Mouse (Mus musculus) neural tube, embryonic 14.5 days (tissue): ENCODE data around the gene Tmem132b. TPM values are rescaled to one million over a fixed set of nuclear protein-coding genes. Genes with fewer than 3 reads are reported as not detected.

ENCODE experiments used
- ATAC-seq: fragments of 200-750 bp; cut with Nextera tagmentation; 2 replicates; pipeline ENCODE4 v1.8.0; 2017; ENCODE audit warnings: low read depth, mild to moderate bottlenecking, moderate TSS enrichment, moderate library complexity
- H3K27ac ChIP-seq: fragments of 300-500 bp; sonication (generic); 2 replicates; pipeline ENCODE4 v1.5.1; 2014; ENCODE audit warnings: low read depth, mild to moderate bottlenecking, control low read depth, low read length, moderate library complexity, mixed read lengths
- H3K27me3 ChIP-seq: fragments of 300-500 bp; sonication (generic); 2 replicates; pipeline ENCODE4 v1.6.1; 2014; ENCODE audit warnings: low read length; ENCODE audit not compliant: control insufficient read depth, insufficient read depth
- H3K36me3 ChIP-seq: fragments of 300-500 bp; sonication (generic); 2 replicates; pipeline ENCODE4 v1.6.1; 2014; ENCODE audit warnings: low read length, mixed read lengths; ENCODE audit not compliant: control insufficient read depth, insufficient read depth
- H3K4me1 ChIP-seq: fragments of 300-500 bp; sonication (generic); 2 replicates; pipeline ENCODE4 v1.6.1; 2014; ENCODE audit warnings: low read length; ENCODE audit not compliant: control insufficient read depth, insufficient read depth
- H3K4me2 ChIP-seq: fragments of 300-500 bp; sonication (generic); 2 replicates; pipeline ENCODE4 v1.6.1; 2014; ENCODE audit warnings: mild to moderate bottlenecking, low read depth, low read length, control low read depth
- H3K4me3 ChIP-seq: fragments of 300-500 bp; sonication (generic); 2 replicates; pipeline ENCODE4 v1.5.1; 2014; ENCODE audit warnings: low read depth, low read length, control low read depth, mixed read lengths
- H3K9ac ChIP-seq: fragments of 300-500 bp; sonication (generic); replicated peaks from 2 replicates; pipeline ENCODE4 v1.6.1; 2014; ENCODE audit warnings: low read depth, mild to moderate bottlenecking, control low read depth, low read length, mixed read lengths
- H3K9me3 ChIP-seq: fragments of 300-500 bp; sonication (generic); 2 replicates; pipeline ENCODE4 v1.6.1; 2016; ENCODE audit warnings: low read length; ENCODE audit not compliant: control insufficient read depth
- WGBS: fragments of 180-500 bp; shearing (Covaris S2); extraction: QIAGEN DNeasy Blood & Tissue Kit; methylation state at CpG from one replicate; pipeline ENCODE4 v1.1.7; 2014; 5-methylcytosine and 5-hydroxymethylcytosine counted together
- polyA plus RNA-seq: library from polyadenylated mRNA; unstranded; fragments of >200 nt; fragmentation: Nextera tagmentation; extraction: Ambion mirVana; gene quantifications from 2 replicates; pipeline ENCODE4 v1.2.1, GENCODE M21; 2014

Gene Tmem132b
- polyA plus RNA-seq, 1 experiment from 2014 or later = 5.5 TPM

DNA sequence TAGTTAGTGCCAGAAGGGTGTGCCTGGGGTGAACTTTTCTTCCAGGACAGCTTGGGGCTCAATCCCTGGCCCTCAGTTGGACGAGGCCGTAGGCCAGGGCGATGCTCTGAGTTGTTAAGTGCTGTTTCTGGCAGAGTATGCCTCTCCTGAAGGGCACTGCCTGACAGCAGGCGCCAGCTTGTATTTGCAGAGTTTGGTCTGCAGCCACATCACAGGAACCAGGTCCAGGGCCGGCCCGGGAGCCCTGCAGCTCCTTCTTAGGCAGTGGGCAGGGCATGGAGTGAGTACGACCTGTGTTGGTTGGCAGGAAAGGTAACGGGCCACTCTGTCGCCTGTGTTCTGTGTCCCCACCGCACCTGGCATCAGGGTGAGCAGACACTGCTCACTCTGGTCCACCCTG lies 40.5 kb upstream of the Tmem132b start:
- 94% methylated on average over 10 of the region's 10 CpGs for WGBS
- H3K4me3 ChIP-seq = no peak overlapping the region
- H3K4me1 ChIP-seq = peaks cover 6% of the 10 kb centered on the region; the same call in 1 of the 2 replicates
- no peaks in the 10 kb centered on the region for H3K9me3 ChIP-seq
- no peak overlapping the region for H3K4me2 ChIP-seq
- ATAC-seq = no peak
- H3K27ac ChIP-seq = no peak overlapping the region
- no peaks in the 10 kb centered on the region for H3K27me3 ChIP-seq
- 0 out of 2 replicates have a peak, but pooled peaks cover 8% of the 10 kb centered on the region for H3K36me3 ChIP-seq
- H3K9ac ChIP-seq = no peak overlapping the region

DNA sequence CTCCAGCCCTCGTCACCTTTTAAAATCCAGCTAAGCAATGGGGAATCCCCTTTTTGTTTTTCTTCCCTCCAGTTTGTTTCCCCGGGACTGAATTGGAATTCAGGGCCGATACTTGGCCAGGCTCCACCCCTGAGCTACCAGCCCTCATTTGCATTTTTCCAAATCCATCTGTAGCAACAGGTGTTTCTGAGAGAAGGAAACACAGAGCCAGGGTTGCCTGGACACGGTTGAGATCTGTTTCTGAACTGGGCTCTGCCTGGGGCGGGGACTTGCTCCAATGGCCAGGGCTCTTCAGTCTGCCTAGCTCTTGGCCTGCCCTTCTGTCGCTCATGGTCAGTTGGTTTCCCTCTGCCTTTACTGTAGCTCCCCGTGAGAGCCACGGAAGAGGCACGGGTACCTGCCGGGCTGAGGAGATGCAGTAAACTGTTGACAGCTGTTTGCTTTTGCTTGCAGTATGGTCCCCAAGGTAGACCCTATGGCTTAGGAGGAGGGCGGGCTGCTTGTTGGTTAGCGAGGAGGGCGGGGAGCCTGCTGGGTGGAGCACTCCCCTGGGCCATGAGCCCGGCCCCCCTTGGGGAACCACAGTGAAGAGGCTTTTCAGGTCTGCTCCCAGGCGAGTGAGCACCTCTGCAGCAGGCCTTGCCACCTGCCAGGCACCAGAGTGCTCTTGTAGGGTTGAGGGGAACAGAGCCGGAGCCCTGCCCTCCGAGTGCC lies 39.0 kb upstream of the Tmem132b start:
- ATAC-seq = no peak
- no peak overlapping the region for H3K9ac ChIP-seq
- H3K36me3 ChIP-seq = 0 out of 2 replicates have a peak, but pooled peaks cover 8% of the 10 kb centered on the region
- peaks cover 5% of the 10 kb centered on the region; the same call in 1 of the 2 replicates for H3K4me1 ChIP-seq
- H3K9me3 ChIP-seq = no peaks in the 10 kb centered on the region
- H3K4me3 ChIP-seq = no peak overlapping the region
- no peaks in the 10 kb centered on the region for H3K27me3 ChIP-seq
- no peak overlapping the region for H3K27ac ChIP-seq
- 66% methylated on average over 17 of the region's 17 CpGs for WGBS
- H3K4me2 ChIP-seq = no peak overlapping the region

DNA sequence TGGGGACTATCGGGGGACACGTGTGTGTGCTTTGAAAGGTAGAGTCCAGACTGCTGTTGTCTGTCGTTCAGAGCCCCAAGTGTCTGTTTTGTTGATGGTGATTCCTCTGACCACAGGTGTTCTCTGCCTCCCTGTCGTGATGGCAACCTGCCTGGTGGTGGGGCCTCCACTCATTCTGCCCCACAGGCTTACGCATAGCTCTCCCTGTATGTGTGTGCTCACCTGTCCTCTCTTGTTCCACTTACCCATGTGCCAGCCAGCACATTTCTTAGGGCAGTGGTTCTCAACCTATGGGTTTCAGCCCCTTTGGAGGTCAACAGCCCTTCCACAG lies 38.5 kb upstream of the Tmem132b start:
- H3K4me2 ChIP-seq = no peak overlapping the region
- peaks cover 3% of the 10 kb centered on the region; the same call in 1 of the 2 replicates for H3K4me1 ChIP-seq
- no peak overlapping the region for H3K9ac ChIP-seq
- H3K27ac ChIP-seq = no peak overlapping the region
- no peaks in the 10 kb centered on the region for H3K9me3 ChIP-seq
- H3K27me3 ChIP-seq = no peaks in the 10 kb centered on the region
- ATAC-seq = no peak
- WGBS = 69% methylated on average over 5 of the region's 5 CpGs
- 0 out of 2 replicates have a peak, but pooled peaks cover 8% of the 10 kb centered on the region for H3K36me3 ChIP-seq
- no peak overlapping the region for H3K4me3 ChIP-seq

GRCm38 (mm10) chr5:125495655-125496054 lies 35.9 kb upstream of the Tmem132b start:
- Histone ChIP-seq H3K36me3 (0 out of 2 replicates have a peak, but pooled peaks cover 3% of the 10 kb centered on the region), H3K27ac (no peak overlapping the region), H3K9ac (no peak overlapping the region), H3K4me1 (peaks cover 3% of the 10 kb centered on the region; the same call in 1 of the 2 replicates), H3K4me2 (no peak overlapping the region), H3K9me3 (no peaks in the 10 kb centered on the region), H3K4me3 (no peak overlapping the region), H3K27me3 (no peaks in the 10 kb centered on the region)
- WGBS = 90% methylated on average over 10 of the region's 10 CpGs
- no peak for ATAC-seq

DNA sequence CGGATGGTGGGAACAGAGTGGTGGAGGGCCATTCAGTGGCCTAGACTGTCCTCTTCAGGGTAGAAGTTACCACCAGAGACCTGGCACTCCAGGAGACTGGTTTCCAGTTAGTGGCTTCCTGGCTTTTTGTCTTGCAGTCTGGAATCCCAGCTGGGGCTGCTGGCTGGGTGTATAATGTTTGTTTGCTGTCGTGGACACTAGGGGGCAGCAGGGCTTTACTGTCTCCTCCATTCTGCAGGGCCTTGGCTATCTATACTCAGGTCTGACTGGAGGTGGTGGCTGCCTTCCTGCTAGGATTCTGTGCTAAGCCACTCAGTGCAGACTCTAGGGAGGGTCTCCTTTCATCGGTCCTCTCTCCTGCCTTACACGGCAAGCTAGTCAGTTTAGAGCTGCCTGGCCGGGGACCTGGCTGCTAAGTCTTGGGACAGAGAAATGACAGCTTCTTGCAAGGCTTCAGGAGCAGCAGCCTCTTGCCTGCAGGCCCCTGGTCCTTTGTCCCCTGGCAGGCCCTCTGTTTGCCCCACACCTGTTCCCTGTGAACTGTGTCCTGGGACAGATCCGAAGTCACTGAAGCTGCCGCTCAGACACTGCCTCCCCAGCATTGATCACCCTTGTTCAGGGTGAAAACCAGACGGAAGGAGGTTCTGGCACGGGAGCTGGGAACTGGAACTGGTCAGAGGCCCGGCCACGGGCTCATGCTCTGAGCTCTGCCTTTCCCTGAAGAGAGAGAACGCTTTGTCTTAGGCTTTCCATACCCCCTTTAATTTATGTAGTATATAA lies 33.6 kb upstream of the Tmem132b start:
- peak; percentile 88; the same call in 1 of the 2 replicates for ATAC-seq
- no peak overlapping the region for H3K4me2 ChIP-seq
- 0 out of 2 replicates have a peak, but pooled peaks cover 3% of the 10 kb centered on the region for H3K36me3 ChIP-seq
- no peak overlapping the region for H3K9ac ChIP-seq
- H3K27me3 ChIP-seq = no peaks in the 10 kb centered on the region
- 67% methylated on average over 12 of the region's 12 CpGs for WGBS
- H3K4me3 ChIP-seq = no peak overlapping the region
- no peaks in the 10 kb centered on the region for H3K9me3 ChIP-seq
- H3K4me1 ChIP-seq = peaks cover 3% of the 10 kb centered on the region; the same call in 1 of the 2 replicates
- H3K27ac ChIP-seq = no peak overlapping the region

- WGBS = 91% methylated on average over 6 of the region's 6 CpGs
- Histone ChIP-seq H3K9me3 (no peaks in the 10 kb centered on the region), H3K4me3 (no peak overlapping the region), H3K9ac (no peak overlapping the region), H3K4me1 (peaks cover 6% of the 10 kb centered on the region; the same call in 1 of the 2 replicates), H3K27ac (no peak overlapping the region), H3K36me3 (peaks cover 9% of the 10 kb centered on the region; the same call in 1 of the 2 replicates), H3K27me3 (no peaks in the 10 kb centered on the region), H3K4me2 (no peak overlapping the region)
- no peak for ATAC-seq
Measured at GRCm38 (mm10) chr5:125501505-125501904, 30.1 kb upstream of the Tmem132b start.

- Histone ChIP-seq H3K4me1 (peaks cover 6% of the 10 kb centered on the region; the same call in 1 of the 2 replicates), H3K4me2 (no peak overlapping the region), H3K27ac (no peak overlapping the region), H3K4me3 (no peak overlapping the region), H3K9ac (no peak overlapping the region), H3K36me3 (peaks cover 9% of the 10 kb centered on the region; the same call in 1 of the 2 replicates), H3K9me3 (no peaks in the 10 kb centered on the region), H3K27me3 (no peaks in the 10 kb centered on the region)
- WGBS = 28% methylated on average over 3 of the region's 3 CpGs
- no peak for ATAC-seq
Measured at GRCm38 (mm10) chr5:125502186-125502585, 29.4 kb upstream of the Tmem132b start.

DNA sequence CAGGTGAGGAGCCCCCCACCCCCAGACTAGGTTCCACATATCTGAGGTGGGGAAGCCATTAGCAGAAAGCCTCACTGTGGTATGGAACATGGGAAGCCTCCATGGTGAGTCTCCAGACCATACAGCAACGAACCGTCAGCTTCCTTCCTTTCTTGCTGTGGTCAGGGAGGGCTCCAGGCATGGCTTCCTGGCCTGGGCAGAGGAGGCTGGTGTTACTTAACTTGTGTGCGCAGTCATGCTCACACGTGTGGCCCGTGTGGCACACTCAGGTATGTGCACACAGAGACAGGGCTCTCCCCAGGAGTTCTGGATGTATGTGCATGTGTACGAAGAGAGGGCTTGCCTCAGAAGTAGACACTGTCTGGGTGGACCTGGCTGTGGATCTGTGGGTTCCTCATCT lies 27.9 kb upstream of the Tmem132b start:
- WGBS = 89% methylated on average over 6 of the region's 6 CpGs
- Histone ChIP-seq H3K4me2 (no peak overlapping the region), H3K9ac (no peak overlapping the region), H3K9me3 (no peaks in the 10 kb centered on the region), H3K36me3 (peaks cover 9% of the 10 kb centered on the region; the same call in 1 of the 2 replicates), H3K4me3 (no peak overlapping the region), H3K27me3 (no peaks in the 10 kb centered on the region), H3K27ac (no peak overlapping the region), H3K4me1 (0 out of 2 replicates have a peak, but pooled peaks cover 4% of the 10 kb centered on the region)
- ATAC-seq = no peak

DNA sequence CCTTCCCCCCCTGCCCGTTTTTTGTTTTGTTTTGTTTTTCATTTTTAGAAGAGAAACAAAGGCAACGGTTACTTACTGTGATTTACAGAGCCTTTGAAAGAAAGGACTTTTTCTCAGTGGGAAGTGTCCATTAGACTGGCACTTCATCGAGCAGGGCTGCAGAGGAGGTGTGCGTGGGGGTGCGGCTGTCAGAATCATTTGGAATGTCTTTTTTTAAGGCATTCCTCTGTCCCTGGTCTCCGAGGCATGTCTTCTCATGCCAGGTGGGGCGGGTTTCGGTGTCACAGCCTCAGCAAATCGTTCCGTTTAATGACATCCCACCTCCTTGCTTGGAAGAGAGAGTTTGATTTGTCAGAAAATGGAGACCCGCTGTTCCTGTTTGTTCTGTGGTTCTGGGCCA lies 26.9 kb upstream of the Tmem132b start:
- H3K4me2 ChIP-seq = no peak overlapping the region
- no peak overlapping the region for H3K9ac ChIP-seq
- no peak for ATAC-seq
- H3K27me3 ChIP-seq = no peaks in the 10 kb centered on the region
- 0 out of 2 replicates have a peak, but pooled peaks cover 4% of the 10 kb centered on the region for H3K4me1 ChIP-seq
- H3K36me3 ChIP-seq = peaks cover 13% of the 10 kb centered on the region; the same call in 1 of the 2 replicates
- H3K4me3 ChIP-seq = no peak overlapping the region
- WGBS = 65% methylated on average over 11 of the region's 11 CpGs
- H3K27ac ChIP-seq = no peak overlapping the region
- no peaks in the 10 kb centered on the region for H3K9me3 ChIP-seq
